Mouse (Mus musculus): ENCODE measurements around the gene Btbd35f23.
"Not testable (repeated sequence)": the region's sequence is repeated elsewhere in the genome, so short reads cannot be mapped to it uniquely, and the experiment has no call there.

Btbd35f23 gene

DNA sequence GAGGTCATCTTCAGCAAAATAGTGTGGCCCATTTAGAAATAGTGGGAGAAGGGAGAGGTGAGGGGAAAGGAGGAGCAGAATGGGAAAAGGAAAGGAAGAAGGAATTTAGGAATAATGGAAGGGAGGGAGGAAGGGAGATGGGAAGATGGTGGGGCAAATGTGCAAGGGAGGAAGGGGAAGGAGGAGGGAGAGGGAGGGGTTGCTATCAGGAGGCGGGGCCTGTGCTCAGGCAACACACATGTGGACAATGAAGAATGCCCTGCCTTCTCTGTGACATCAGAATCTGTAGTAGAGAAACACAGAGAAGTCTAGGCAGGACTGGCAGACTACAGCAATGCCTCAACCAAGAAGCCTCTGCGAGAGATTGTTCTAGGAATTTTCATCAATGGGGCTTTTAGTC lies at the start of gene Btbd35f23:
TSS of gene Btbd35f23 (plus strand) at position 301 of the 400 bp plus-strand sequence.
- DNase-seq (ENCODE audit: low spot score in 2 of 2), result not testable (repeated sequence)
